In genomic region chr3:30592418-30592853, GRCm38 (mm10) we compare ENCODE assay signal across 8 mouse cellular contexts. TPM values are rescaled to one million over a fixed set of nuclear protein-coding genes. Genes with fewer than 3 reads are reported as not detected.
DNase-seq lines count a peak whose midpoint lies in the region; ATAC-seq and TF ChIP-seq lines count a peak whose summit lies in the region.

No protein-coding gene starts in this region.

- no peak overlapping the region for H3K4me3 ChIP-seq in E14TG2a.4 (replicated peaks; ENCODE audit: low read length)
- H3K4me3 ChIP-seq in embryonic facial prominence, embryonic 10.5 days = no peak overlapping the region
- H3K4me3 ChIP-seq in lung, embryonic 16.5 days (ENCODE audit: low read length) = no peak overlapping the region

- H3K9me3 ChIP-seq in E14TG2a.4 (ENCODE audit: low read length) = no peaks in the 10 kb centered on the region
- no peaks in the 10 kb centered on the region for H3K9me3 ChIP-seq in embryonic facial prominence, embryonic 10.5 days
- H3K9me3 ChIP-seq in lung, embryonic 16.5 days (ENCODE audit: control insufficient read depth, low read length) = no peaks in the 10 kb centered on the region

- peak; percentile 79 for TF ChIP-seq CTCF in E14TG2a.4 (conservative IDR thresholded peaks at IDR 0.05; ENCODE audit: low read length)

- peak; percentile 63 for ATAC-seq in lung, embryonic 16.5 days (ENCODE audit: low read depth)

- no peaks in the 10 kb centered on the region for H3K36me3 ChIP-seq in E14TG2a.4 (ENCODE audit: insufficient read depth, low read length)
- no peaks in the 10 kb centered on the region for H3K36me3 ChIP-seq in embryonic facial prominence, embryonic 10.5 days (replicated peaks)
- H3K36me3 ChIP-seq in lung, embryonic 16.5 days (ENCODE audit: control insufficient read depth, insufficient read depth, low read length) = no peaks in the 10 kb centered on the region

- WGBS in embryonic facial prominence, embryonic 10.5 days = 2% methylated on average over 2 of the region's 2 CpGs
- WGBS in lung, embryonic 16.5 days = 0% methylated on average over 2 of the region's 2 CpGs

- peaks cover 17% of the 10 kb centered on the region for H3K27me3 ChIP-seq in E14TG2a.4 (ENCODE audit: insufficient read depth, low read length)
- H3K27me3 ChIP-seq in embryonic facial prominence, embryonic 10.5 days (replicated peaks; ENCODE audit: low read depth, poor library complexity, severe bottlenecking) = peaks cover 9% of the 10 kb centered on the region; the same call in 1 of the 2 replicates
- H3K27me3 ChIP-seq in lung, embryonic 16.5 days (ENCODE audit: control insufficient read depth, insufficient read depth, low read depth, low read length) = no peaks in the 10 kb centered on the region

- no peak overlapping the region for H3K9ac ChIP-seq in lung, embryonic 16.5 days (ENCODE audit: low read length)

- H3K4me1 ChIP-seq in E14TG2a.4 (replicated peaks; ENCODE audit: low read depth, low read length) = peaks cover 51% of the 10 kb centered on the region
- H3K4me1 ChIP-seq in embryonic facial prominence, embryonic 10.5 days = peaks cover 11% of the 10 kb centered on the region
- H3K4me1 ChIP-seq in lung, embryonic 16.5 days (replicated peaks; ENCODE audit: control insufficient read depth, insufficient read depth, low read length) = peaks cover 2% of the 10 kb centered on the region; the same call in 1 of the 2 replicates

- peak; percentile 35 for DNase-seq in cerebellum, adult 9-11 months
- DNase-seq in cerebellum, postnatal 36 days = no peak
- DNase-seq in embryonic facial prominence, embryonic 10.5 days (ENCODE audit: low spot score) = peak; percentile 52
- peak; percentile 68 for DNase-seq in kidney, adult 18-20 months
- peak; percentile 63 for DNase-seq in retina, postnatal 7 days (ENCODE audit: low read depth, low spot score)
- no peak for DNase-seq in ovary, postnatal 36 days (ENCODE audit: low spot score)

- H3K4me2 ChIP-seq in lung, embryonic 16.5 days (ENCODE audit: low read depth, low read length) = no peak overlapping the region

- no peak overlapping the region for H3K27ac ChIP-seq in embryonic facial prominence, embryonic 10.5 days (replicated peaks)
- H3K27ac ChIP-seq in lung, embryonic 16.5 days (ENCODE audit: low read length) = no peak overlapping the region

RNA-seq across cellular contexts. Expression of gene Actrt3, which starts 7.3 kb away (rescaled TPM):
- polyA plus RNA-seq in embryonic facial prominence, embryonic 10.5 days (2016; fragmentation: Nextera tagmentation; extraction: Ambion mirVana) = not detected in 2 replicates
- polyA plus RNA-seq in lung, embryonic 16.5 days (2015; fragmentation: Nextera tagmentation; extraction: Ambion mirVana) = 0.10 TPM in 1 of 2 replicates, not detected in the other

RNA-seq across cellular contexts. Expression of gene Mynn, which starts 9.4 kb away (rescaled TPM):
- 30.0 and 32.1 TPM in 2 replicates for polyA plus RNA-seq in embryonic facial prominence, embryonic 10.5 days (2016; fragmentation: Nextera tagmentation; extraction: Ambion mirVana)
- polyA plus RNA-seq in lung, embryonic 16.5 days (2015; fragmentation: Nextera tagmentation; extraction: Ambion mirVana) = 31.6 and 32.8 TPM in 2 replicates

RNA-seq across cellular contexts. Expression of gene Mecom, which starts 44.6 kb away (rescaled TPM):
- 52.0 and 53.0 TPM in 2 replicates for polyA plus RNA-seq in embryonic facial prominence, embryonic 10.5 days (2016; fragmentation: Nextera tagmentation; extraction: Ambion mirVana)
- 69.5 and 73.4 TPM in 2 replicates for polyA plus RNA-seq in lung, embryonic 16.5 days (2015; fragmentation: Nextera tagmentation; extraction: Ambion mirVana)

RNA-seq across cellular contexts. Expression of gene Lrriq4, which starts 51.9 kb away (rescaled TPM):
- not detected in 2 replicates for polyA plus RNA-seq in embryonic facial prominence, embryonic 10.5 days (2016; fragmentation: Nextera tagmentation; extraction: Ambion mirVana)
- not detected in 2 replicates for polyA plus RNA-seq in lung, embryonic 16.5 days (2015; fragmentation: Nextera tagmentation; extraction: Ambion mirVana)

RNA-seq across cellular contexts. Expression of gene Lrrc34, which starts 55.2 kb away (rescaled TPM):
- polyA plus RNA-seq in embryonic facial prominence, embryonic 10.5 days (2016; fragmentation: Nextera tagmentation; extraction: Ambion mirVana) = 2.4 and 3.0 TPM in 2 replicates
- 6.4 and 6.7 TPM in 2 replicates for polyA plus RNA-seq in lung, embryonic 16.5 days (2015; fragmentation: Nextera tagmentation; extraction: Ambion mirVana)

Comparison
In these comparisons a context has a peak if more than half of its experiments do, and no peak if none do; other contexts are left out.
1. DNase-seq: peak in cerebellum, adult 9-11 months (single experiment), embryonic facial prominence, embryonic 10.5 days (single experiment), kidney, adult 18-20 months (single experiment) and retina, postnatal 7 days (single experiment); none in cerebellum, postnatal 36 days (0 of 2) and ovary, postnatal 36 days (single experiment).